Mouse (Mus musculus) CH12F3 (cell line): Measurements from ENCODE around the gene Rps6kb1.
"Not testable (repeated sequence)": the region's sequence is repeated elsewhere in the genome, so short reads cannot be mapped to it uniquely, and the experiment has no call there.

Source experiments
- in situ Hi-C: fragments of 300-500 bp; cut with MboI; formaldehyde crosslinking; loops from 2 replicates; pipeline ENCODE4 v1.14.3; 2020; ENCODE audit warnings: low sequenced_read_pairs

The Rps6kb1 gene

GRCm38 (mm10) chr11:86547412-86547811 lies 2.8 kb upstream of the Rps6kb1 start:
- in situ Hi-C loops, result no loop called here

GRCm38 (mm10) chr11:86545556-86545955 lies 951 bp upstream of the Rps6kb1 start:
- in situ Hi-C loops, result no loop called here

GRCm38 (mm10) chr11:86543960-86544638 lies 506 bp downstream of the Rps6kb1 start:
- in situ Hi-C loops, result no loop called here

GRCm38 (mm10) chr11:86542851-86543250 lies 1.8 kb downstream of the Rps6kb1 start:
- in situ Hi-C loops, result no loop called here

GRCm38 (mm10) chr11:86540476-86540845 lies 4.1 kb downstream of the Rps6kb1 start:
- in situ Hi-C loops, result no loop called here

DNA sequence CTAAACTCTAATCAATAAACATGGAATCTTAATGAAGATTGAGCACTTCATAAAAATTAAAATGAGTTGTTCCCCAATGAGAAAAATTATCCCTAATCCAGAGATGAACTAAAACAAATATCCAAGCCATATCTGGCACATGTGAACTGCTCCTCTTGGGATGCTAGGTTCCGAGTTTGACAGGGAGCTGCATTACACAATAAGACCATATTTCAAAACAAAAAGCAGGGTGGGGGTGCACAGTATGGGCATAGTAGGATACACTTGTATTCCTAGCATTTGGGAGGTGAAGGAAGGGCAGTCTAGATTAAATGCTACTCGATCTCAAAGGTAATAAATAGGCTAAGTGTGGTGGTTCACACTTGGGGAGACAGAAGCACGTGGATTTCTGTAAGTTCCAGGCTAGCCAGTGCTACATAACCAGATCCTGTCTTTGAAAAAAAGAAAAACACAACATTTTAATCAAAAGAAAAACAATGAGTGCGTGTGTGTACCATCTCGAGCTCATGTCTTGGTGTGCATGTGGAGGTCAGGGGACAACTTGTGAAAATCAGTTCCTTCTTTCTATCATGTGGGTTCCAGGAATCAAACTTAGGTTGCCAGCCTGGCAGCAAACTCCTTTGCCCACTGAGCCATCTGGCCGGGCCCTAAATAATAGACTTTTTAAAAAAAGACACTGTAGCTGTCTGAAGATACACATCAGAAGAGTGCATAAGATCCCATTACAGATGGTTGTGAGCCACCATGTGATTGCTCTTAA lies 4.7 kb downstream of the Rps6kb1 start:
- in situ Hi-C loops, result no loop called here

- in situ Hi-C loops, result no loop called here
These were observed 5.8 kb downstream of the Rps6kb1 start for GRCm38 (mm10) chr11:86538786-86539185.

- in situ Hi-C loops, result no loop called here
These were observed 10.2 kb downstream of the Rps6kb1 start for GRCm38 (mm10) chr11:86534201-86534910.

DNA sequence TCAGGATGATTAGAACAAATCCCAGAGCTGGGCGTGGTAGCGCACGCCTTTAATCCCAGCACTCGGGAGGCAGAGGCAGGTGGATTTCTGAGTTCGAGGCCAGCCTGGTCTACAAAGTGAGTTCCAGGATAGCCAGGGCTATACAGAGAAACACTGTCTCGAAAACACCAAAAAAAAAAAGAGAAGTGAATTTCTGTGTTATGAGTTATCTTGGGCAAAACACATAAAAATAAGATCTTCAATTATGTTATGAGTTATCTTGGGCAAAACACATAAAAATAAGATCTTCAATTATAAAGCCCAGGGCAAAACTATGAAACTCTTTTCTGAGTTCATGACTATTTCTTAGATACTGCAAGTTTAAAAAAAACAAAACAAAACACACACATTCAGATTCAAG lies 11.3 kb downstream of the Rps6kb1 start:
- in situ Hi-C loops, result not testable (repeated sequence)

- in situ Hi-C loops, result no loop called here
These were observed 11.8 kb downstream of the Rps6kb1 start for GRCm38 (mm10) chr11:86532834-86533233.

GRCm38 (mm10) chr11:86527528-86527927 lies 17.1 kb downstream of the Rps6kb1 start:
- in situ Hi-C loops, result no loop called here

DNA sequence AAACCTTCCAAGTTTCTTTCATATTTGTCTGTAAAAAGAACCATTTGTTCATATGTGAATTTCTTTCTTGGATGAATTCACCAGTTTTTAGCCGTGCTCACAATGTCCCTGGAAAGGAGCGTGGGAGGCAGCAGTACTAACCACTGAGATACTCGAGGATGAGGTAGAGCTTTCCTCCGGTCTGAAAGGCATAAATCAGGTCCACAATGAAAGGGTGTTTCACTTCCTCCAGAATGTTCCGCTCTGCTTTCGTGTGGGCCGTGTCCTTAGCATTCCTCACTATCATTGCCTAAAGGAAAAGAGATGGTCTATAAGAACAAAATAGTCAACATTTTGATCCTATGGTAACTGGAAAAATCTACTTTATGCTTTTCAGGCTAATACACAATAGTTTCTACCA lies 24.9 kb downstream of the Rps6kb1 start:
- in situ Hi-C loops, result no loop called here

DNA sequence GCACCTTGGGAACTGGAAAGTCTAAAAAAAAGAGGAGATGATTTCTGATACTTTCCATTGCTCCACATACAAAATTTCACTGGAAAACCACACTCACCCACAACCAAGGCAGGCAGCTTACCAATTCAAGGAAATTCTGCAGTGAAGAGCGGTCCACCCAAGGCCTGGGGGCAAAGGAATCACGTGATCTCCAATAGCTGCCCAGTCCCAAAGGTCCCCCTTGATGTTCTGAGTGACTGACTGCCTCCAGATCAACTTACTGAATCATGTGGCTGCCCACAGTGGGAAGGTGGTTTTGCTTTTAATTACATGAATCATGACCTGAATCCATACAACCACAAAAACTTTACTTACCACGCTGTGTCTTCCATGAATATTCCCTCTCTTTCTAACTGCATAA lies 27.4 kb downstream of the Rps6kb1 start:
- in situ Hi-C loops, result no loop called here

GRCm38 (mm10) chr11:86516620-86517019 lies 28.0 kb downstream of the Rps6kb1 start:
- in situ Hi-C loops, result no loop called here

DNA sequence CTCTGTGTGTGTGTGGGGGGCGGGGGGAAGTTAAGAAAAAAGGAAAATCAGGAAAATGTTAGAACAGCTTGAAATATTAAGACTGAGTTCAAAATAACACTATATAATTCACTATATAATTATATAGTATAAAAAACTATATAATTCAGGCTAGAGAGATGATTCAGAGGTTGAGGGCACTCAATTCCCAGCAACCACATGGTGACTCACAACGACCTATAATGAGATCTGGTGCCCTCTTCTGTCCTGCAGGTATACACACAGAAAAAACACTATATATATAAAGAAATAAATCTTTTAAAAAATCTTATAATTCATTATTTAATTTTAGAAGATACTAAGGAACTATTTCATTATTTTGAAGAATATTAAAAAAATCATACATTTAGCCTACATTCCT lies 36.6 kb downstream of the Rps6kb1 start:
- in situ Hi-C loops, result no loop called here

DNA sequence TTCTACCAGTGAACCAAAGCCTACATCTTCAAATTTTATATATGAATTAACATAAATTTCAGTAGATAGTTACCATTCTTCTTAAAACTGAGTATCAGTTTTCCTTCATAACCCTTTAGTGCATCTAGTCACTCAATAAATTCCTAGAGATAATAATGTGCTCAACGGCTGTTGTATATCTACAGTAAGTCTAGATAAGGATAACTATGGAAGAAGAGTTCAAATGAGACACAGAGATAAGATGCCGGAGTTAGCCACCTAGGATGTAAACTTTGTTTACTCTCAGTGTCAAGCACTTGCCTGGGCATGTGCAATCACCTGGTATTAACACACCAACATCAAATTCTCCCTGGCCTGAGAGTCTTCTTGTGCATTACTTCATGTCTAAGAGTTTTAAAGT lies 37.3 kb downstream of the Rps6kb1 start:
- in situ Hi-C loops, result no loop called here

- in situ Hi-C loops, result no loop called here
These were observed 41.5 kb downstream of the Rps6kb1 start for GRCm38 (mm10) chr11:86503121-86503520.

- in situ Hi-C loops, result no loop called here
These were observed 43.8 kb downstream of the Rps6kb1 start for GRCm38 (mm10) chr11:86500795-86501194.

DNA sequence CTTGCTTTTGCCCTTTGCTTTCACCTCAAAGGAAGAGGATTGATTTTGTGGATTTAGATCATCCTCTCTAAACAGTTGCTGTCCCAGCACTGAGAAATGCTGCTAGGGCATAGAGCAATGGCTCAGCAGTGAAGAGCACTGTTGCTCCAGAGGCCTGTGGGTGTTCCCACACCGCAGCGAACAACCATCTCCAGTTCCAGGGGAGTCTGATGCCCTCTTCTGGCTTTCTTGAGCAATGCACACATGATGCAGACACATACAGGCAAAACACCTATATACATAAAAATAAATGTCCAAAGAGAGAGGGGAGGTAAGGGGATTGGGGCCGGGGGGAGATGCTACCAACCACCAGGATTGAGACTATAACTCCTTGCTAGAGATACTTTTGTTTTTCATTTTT lies 46.7 kb downstream of the Rps6kb1 start:
- in situ Hi-C loops, result no loop called here

DNA sequence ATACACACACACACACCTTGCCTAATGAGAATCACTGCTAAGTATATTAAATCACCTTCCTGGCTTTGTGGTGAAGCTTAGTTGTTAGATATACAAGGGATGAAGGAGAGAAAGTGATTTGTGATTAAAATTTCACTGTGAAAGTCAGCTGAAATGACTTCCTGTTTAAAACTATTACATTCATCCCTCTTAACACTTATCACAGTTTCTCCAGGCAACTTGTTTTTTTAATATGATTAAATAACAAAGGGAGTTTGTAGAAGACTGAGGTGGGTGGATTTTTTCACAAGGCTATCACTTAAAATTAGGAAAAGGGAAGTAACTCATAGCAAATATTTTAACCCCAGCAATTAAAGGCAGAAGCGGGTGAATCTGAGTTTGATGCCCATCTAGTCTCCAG lies 47.2 kb downstream of the Rps6kb1 start:
- in situ Hi-C loops, result no loop called here

DNA sequence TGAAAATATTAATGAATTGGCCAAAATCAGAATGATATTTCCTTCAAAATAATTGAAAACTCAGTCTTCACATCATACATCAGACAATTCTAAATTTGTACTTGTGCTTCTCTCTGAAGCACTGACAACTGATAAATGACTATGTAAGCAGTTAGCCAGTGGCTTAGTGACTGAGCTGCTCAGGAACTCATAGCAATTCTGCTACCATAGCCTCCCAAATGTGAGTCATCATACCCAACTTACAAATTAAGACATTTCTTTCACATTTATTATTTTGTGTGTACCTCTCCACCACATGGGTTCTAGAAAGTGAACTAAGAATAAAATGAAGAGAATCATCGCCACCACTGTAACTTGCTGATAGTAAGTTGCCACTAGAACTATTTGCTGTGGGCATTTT lies 53.8 kb downstream of the Rps6kb1 start:
- in situ Hi-C loops, result no loop called here

DNA sequence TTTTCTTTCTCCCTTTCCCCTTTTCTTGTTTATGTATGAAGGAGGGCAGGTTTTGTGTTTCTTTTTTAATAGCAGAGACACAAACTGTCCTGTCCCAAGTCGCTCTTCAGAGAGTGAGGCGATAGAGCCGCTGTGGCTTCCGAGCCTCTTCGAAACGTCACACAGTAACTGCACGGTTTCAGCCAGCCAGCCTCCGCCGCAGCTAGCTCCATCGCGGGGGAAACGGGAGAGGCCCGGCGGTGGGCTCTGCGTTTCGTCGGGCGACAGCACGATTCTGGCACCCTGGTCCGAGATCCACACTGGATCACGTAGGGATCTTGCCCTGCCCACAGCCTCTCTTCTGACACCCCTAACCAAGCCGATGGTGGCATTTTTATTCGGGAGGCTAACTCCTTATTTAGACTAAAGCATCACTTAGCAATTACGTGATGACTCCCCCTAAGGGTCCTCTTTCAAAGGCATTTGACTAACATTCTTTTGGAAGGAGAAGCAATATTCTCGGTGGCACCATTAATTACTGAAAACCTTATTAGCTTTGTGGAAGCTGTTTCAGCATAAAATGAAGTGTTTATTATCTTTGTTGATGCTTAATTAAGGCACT lies 59.6 kb downstream of the Rps6kb1 start:
- in situ Hi-C loops, result no loop called here
